Mouse (Mus musculus) MEL (cell line): ENCODE data around the gene Gapt. TPM values are rescaled to one million over a fixed set of nuclear protein-coding genes. Genes with fewer than 3 reads are reported as not detected.

Source experiments
- DNase-seq: peaks from one replicate; pipeline ENCODE4 v3.0.0; 2011; ENCODE audit warnings: low read depth, low spot score
- H3K27ac ChIP-seq: 2 replicates; pipeline ENCODE4 v1.5.1; 2012; ENCODE audit warnings: low read depth, mild to moderate bottlenecking, control low read depth, low read length, moderate library complexity; ENCODE audit not compliant: control insufficient read depth
- H3K27me3 ChIP-seq, 2 experiments: fragments of 150-350 bp in 1 of 2; sonication (generic) in 1 of 2; 2 replicates each; pipeline ENCODE4 v1.6.1; 2012; ENCODE audit warnings: low read length in 2 of 2, mild to moderate bottlenecking in 2 of 2, improper control_type of control experiment in 1 of 2, moderate library complexity in 1 of 2; ENCODE audit not compliant: insufficient read depth in 2 of 2, control insufficient read depth in 1 of 2
- H3K36me3 ChIP-seq, 2 experiments: 2 replicates each; pipeline ENCODE4 v1.6.1; 2012 to 2014; ENCODE audit warnings: low read length in 2 of 2, improper control_type of control experiment in 1 of 2, inconsistent platforms in 1 of 2, mild to moderate bottlenecking in 1 of 2; ENCODE audit not compliant: insufficient read depth in 2 of 2, control insufficient read depth in 1 of 2
- H3K4me1 ChIP-seq, 2 experiments: fragments of 150-350 bp in 1 of 2; sonication (generic) in 1 of 2; 2 replicates each; pipeline ENCODE4 v1.6.1; 2012; ENCODE audit warnings: low read length in 2 of 2, improper control_type of control experiment in 1 of 2, mild to moderate bottlenecking in 1 of 2; ENCODE audit not compliant: insufficient read depth in 2 of 2, control insufficient read depth in 1 of 2
- H3K4me3 ChIP-seq, 2 experiments: fragments of 150-350 bp in 1 of 2; sonication (generic) in 1 of 2; 2 replicates each; pipeline ENCODE4 v1.5.1; 2012; ENCODE audit warnings: low read depth in 2 of 2, low read length in 2 of 2, mild to moderate bottlenecking in 2 of 2, moderate library complexity in 2 of 2, control low read depth in 1 of 2, improper control_type of control experiment in 1 of 2; ENCODE audit not compliant: control insufficient read depth in 1 of 2, insufficient read depth in 1 of 2
- H3K79me2 ChIP-seq: 2 replicates; pipeline ENCODE4 v1.6.1; 2012; ENCODE audit warnings: mild to moderate bottlenecking, low read length, moderate library complexity; ENCODE audit not compliant: control insufficient read depth, poor library complexity, insufficient read depth
- H3K9ac ChIP-seq: 2 replicates; pipeline ENCODE4 v1.6.1; 2012; ENCODE audit warnings: low read depth, mild to moderate bottlenecking, control low read depth, low read length, moderate library complexity; ENCODE audit not compliant: control insufficient read depth, poor library complexity, severe bottlenecking
- H3K9me3 ChIP-seq: fragments of 150-350 bp; sonication (generic); replicated peaks from 2 replicates; pipeline ENCODE4 v1.6.1; 2012; ENCODE audit warnings: mild to moderate bottlenecking, low read length, improper control_type of control experiment, moderate library complexity; ENCODE audit not compliant: insufficient read depth
- CHD1 ChIP-seq: IDR thresholded peaks from 2 replicates; pipeline ENCODE4 v1.6.1; 2012; ENCODE audit warnings: low read depth, mild to moderate bottlenecking, inconsistent platforms, low read length, improper control_type of control experiment
- CHD2 ChIP-seq: IDR thresholded peaks from 2 replicates; pipeline ENCODE4 v1.6.1; 2011; ENCODE audit warnings: low read length, improper control_type of control experiment
- CTCF ChIP-seq, 3 experiments: IDR thresholded peaks in 2 of 3; conservative IDR thresholded peaks in 1 of 3; 2 replicates each; pipeline ENCODE4 v1.5.1; 2011 to 2012; ENCODE audit warnings: low read length in 3 of 3, low read depth in 2 of 3, mild to moderate bottlenecking in 2 of 3, improper control_type of control experiment in 1 of 3, inconsistent platforms in 1 of 3, mixed read lengths in 1 of 3, moderate library complexity in 1 of 3; ENCODE audit not compliant: control insufficient read depth in 1 of 3, insufficient read depth in 1 of 3, poor library complexity in 1 of 3, severe bottlenecking in 1 of 3
- E2F4 ChIP-seq: IDR thresholded peaks from 2 replicates; pipeline ENCODE4 v1.6.1; 2011; ENCODE audit warnings: low read depth, low read length, improper control_type of control experiment, borderline replicate concordance
- ETS1 ChIP-seq: IDR thresholded peaks from 2 replicates; pipeline ENCODE4 v1.6.1; 2012; ENCODE audit warnings: low read depth, mild to moderate bottlenecking, inconsistent platforms, low read length, improper control_type of control experiment, moderate library complexity
- GABPA ChIP-seq: IDR thresholded peaks from 2 replicates; pipeline ENCODE4 v1.6.1; 2012; ENCODE audit warnings: low read depth, mild to moderate bottlenecking, inconsistent platforms, low read length, improper control_type of control experiment, moderate library complexity
- GATA1 ChIP-seq: IDR thresholded peaks from 2 replicates; pipeline ENCODE4 v1.6.1; 2011; ENCODE audit warnings: low read depth, low read length, improper control_type of control experiment
- HCFC1 ChIP-seq: IDR thresholded peaks from 2 replicates; pipeline ENCODE4 v1.6.1; 2012; ENCODE audit warnings: low read depth, mild to moderate bottlenecking, inconsistent platforms, low read length, improper control_type of control experiment, moderate library complexity
- MAFK ChIP-seq: IDR thresholded peaks from 2 replicates; pipeline ENCODE4 v1.6.1; 2011; ENCODE audit warnings: low read depth, mild to moderate bottlenecking, low read length, improper control_type of control experiment, borderline replicate concordance
- MAX ChIP-seq: IDR thresholded peaks from 2 replicates; pipeline ENCODE4 v1.6.1; 2011; ENCODE audit warnings: low read length, improper control_type of control experiment
- MEF2A ChIP-seq: IDR thresholded peaks from 2 replicates; pipeline ENCODE4 v1.6.1; 2014; ENCODE audit warnings: low read depth, mild to moderate bottlenecking, inconsistent platforms, low read length, improper control_type of control experiment; ENCODE audit not compliant: poor library complexity, insufficient replicate concordance, severe bottlenecking; ENCODE audit errors: extremely low read depth
- MXI1 ChIP-seq: IDR thresholded peaks from 2 replicates; pipeline ENCODE4 v1.6.1; 2011; ENCODE audit warnings: mild to moderate bottlenecking, low read depth, low read length, improper control_type of control experiment
- MYC ChIP-seq: IDR thresholded peaks from 2 replicates; pipeline ENCODE4 v1.6.1; 2011; ENCODE audit warnings: low read depth, mild to moderate bottlenecking, low read length, improper control_type of control experiment, moderate library complexity
- POLR2A ChIP-seq, 2 experiments: IDR thresholded peaks; 2 replicates each; pipeline ENCODE4 v1.6.1; 2011 to 2012; ENCODE audit warnings: low read length in 2 of 2, mild to moderate bottlenecking in 2 of 2, control low read depth in 1 of 2, improper control_type of control experiment in 1 of 2, low read depth in 1 of 2, moderate library complexity in 1 of 2; ENCODE audit not compliant: control insufficient read depth in 1 of 2, insufficient read depth in 1 of 2, poor library complexity in 1 of 2
- POLR2AphosphoS5 ChIP-seq: IDR thresholded peaks from 2 replicates; pipeline ENCODE4 v1.6.1; 2012; ENCODE audit warnings: low read depth, borderline replicate concordance, mild to moderate bottlenecking, inconsistent platforms, low read length, moderate library complexity, mixed read lengths
- RCOR1 ChIP-seq: IDR thresholded peaks from 2 replicates; pipeline ENCODE4 v1.6.1; 2012; ENCODE audit warnings: low read depth, mild to moderate bottlenecking, inconsistent platforms, low read length, improper control_type of control experiment
- SIN3A ChIP-seq: IDR thresholded peaks from 2 replicates; pipeline ENCODE4 v1.6.1; 2012; ENCODE audit warnings: low read length, improper control_type of control experiment, inconsistent platforms
- USF1 ChIP-seq: IDR thresholded peaks from 2 replicates; pipeline ENCODE4 v1.6.1; 2014; ENCODE audit warnings: low read depth, mild to moderate bottlenecking, inconsistent platforms, low read length, improper control_type of control experiment, moderate library complexity
- USF2 ChIP-seq, 2 experiments: IDR thresholded peaks; 2 replicates each; pipeline ENCODE4 v1.6.1; 2011 to 2012; ENCODE audit warnings: improper control_type of control experiment in 2 of 2, low read length in 2 of 2, borderline replicate concordance in 1 of 2, inconsistent platforms in 1 of 2, low read depth in 1 of 2, mild to moderate bottlenecking in 1 of 2; ENCODE audit not compliant: insufficient read depth in 1 of 2
- ZC3H11A ChIP-seq: IDR thresholded peaks from 2 replicates; pipeline ENCODE4 v1.6.1; 2012; ENCODE audit warnings: low read depth, mild to moderate bottlenecking, inconsistent platforms, low read length, improper control_type of control experiment
- ZNF384 ChIP-seq: IDR thresholded peaks from 2 replicates; pipeline ENCODE4 v1.6.1; 2012; ENCODE audit warnings: low read depth, mild to moderate bottlenecking, inconsistent platforms, low read length, improper control_type of control experiment
- polyA plus RNA-seq, 2 experiments: library from polyadenylated mRNA; stranded (reverse) in 1 of 2; unstranded in 1 of 2; fragments of >175 nt in 1 of 2; fragments of >200 nt in 1 of 2; gene quantifications; 2 replicates each; pipeline versions ENCODE4 v1.2.1 to v1.2.4; 2012; ENCODE audit warnings: low replicate concordance in 2 of 2, low read depth in 1 of 2; ENCODE audit not compliant: insufficient read length in 2 of 2, insufficient read depth in 1 of 2, missing spikeins in 1 of 2
- total RNA-seq: library from RNA; depleted of rRNA; stranded (reverse); fragments of 300-350 nt; gene quantifications from 2 replicates; pipeline ENCODE4 v1.2.3, GENCODE M21; 2012

Gene Gapt
- total and polyA plus RNA-seq, 3 experiments, result 0.07 to 0.12 TPM; not detected in 1

- no peak for DNase-seq
- Histone ChIP-seq H3K27me3 (no peaks in the 10 kb centered on the region), H3K4me1 (no peaks in the 10 kb centered on the region), H3K9me3 (no peaks in the 10 kb centered on the region), H3K27ac (no peak within 1 kb of the TSS), H3K4me3 (no peak within 1 kb of the TSS), H3K9ac (no peak within 1 kb of the TSS), H3K36me3 (no peaks in the 10 kb centered on the region), H3K79me2 (no peaks in the 10 kb centered on the region)
- TF ChIP-seq CHD2 (no peak), HCFC1 (no peak), MEF2A (no peak), CTCF (IDR thresholded peaks at IDR 0.05 in 2 of 3, conservative IDR thresholded peaks at IDR 0.05 in 1 of 3; ENCODE audit: control insufficient read depth in 1 of 3, insufficient read depth in 1 of 3, low read depth in 2 of 3, low read length in 3 of 3, poor library complexity in 1 of 3, severe bottlenecking in 1 of 3) (no peak), ZC3H11A (no peak), ZNF384 (no peak), E2F4 (no peak), CHD1 (no peak), POLR2AphosphoS5 (no peak), MYC (no peak), GABPA (no peak), MAFK (no peak), RCOR1 (no peak), USF1 (no peak), POLR2A (IDR thresholded peaks at IDR 0.05; ENCODE audit: control insufficient read depth in 1 of 2, insufficient read depth in 1 of 2, low read depth in 1 of 2, low read length in 2 of 2, poor library complexity in 1 of 2) (no peak), ETS1 (no peak), USF2 (IDR thresholded peaks at IDR 0.05; ENCODE audit: borderline replicate concordance in 1 of 2, insufficient read depth in 1 of 2, low read depth in 1 of 2, low read length in 2 of 2) (no peak), SIN3A (no peak), MAX (no peak), GATA1 (no peak)
These were observed 37.5 kb upstream of the Gapt start, which contains the start of gene Plk2 for GRCm38 (mm10) chr13:110394291-110395178. Plk2 (plus strand) TSS chr13:110395046.

- Histone ChIP-seq H3K27ac (no peak overlapping the region), H3K27me3 (no peaks in the 10 kb centered on the region)
- TF ChIP-seq RCOR1 (no peak), MXI1 (no peak)
- TF ChIP-seq, all 39 proteins: peak for 0
- H3K4me3 ChIP-seq, result no peak overlapping the region
- H3K9ac ChIP-seq, result no peak overlapping the region
- DNase-seq, result no peak
- H3K4me1 ChIP-seq, result no peaks in the 10 kb centered on the region
- no peaks in the 10 kb centered on the region for H3K36me3 ChIP-seq
- H3K79me2 ChIP-seq, result no peaks in the 10 kb centered on the region
- H3K9me3 ChIP-seq, result no peaks in the 10 kb centered on the region
These were observed 35.6 kb upstream of the Gapt start for GRCm38 (mm10) chr13:110392631-110393030.
